Comparison of ENCODE assay signal across 8 mouse cellular contexts in the genomic region with DNA sequence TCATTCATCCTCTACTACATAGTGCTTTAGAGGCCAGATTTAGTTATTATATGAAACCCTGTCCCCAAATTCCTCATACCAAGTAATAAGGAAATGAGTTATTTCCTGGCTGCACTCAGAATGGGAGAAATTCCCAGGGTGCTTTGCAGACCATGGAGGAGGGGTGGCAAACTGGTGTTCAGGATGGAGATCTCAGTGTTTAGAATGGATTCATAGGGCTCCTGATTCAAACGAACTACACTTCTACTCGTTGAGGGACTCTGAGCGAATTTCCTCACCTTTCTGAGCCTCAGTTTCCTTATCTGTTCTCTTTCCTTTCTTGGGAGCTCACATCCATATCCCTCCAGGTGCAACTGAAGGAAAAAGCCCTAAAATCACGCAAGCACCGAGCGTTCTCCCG. TPM values are rescaled to one million over a fixed set of nuclear protein-coding genes. Genes with fewer than 3 reads are reported as not detected.
A peak's percentile ranks its signal among the peaks of the same experiment; 100 is the strongest.
DNase-seq lines count a peak whose midpoint lies in the region; ATAC-seq lines count a peak whose summit lies in the region.

No protein-coding gene starts in this region.

- H3K36me3 ChIP-seq in erythroblast, embryonic 14.5 days (ENCODE audit: control insufficient read depth) = no peaks in the 10 kb centered on the region
- no peaks in the 10 kb centered on the region for H3K36me3 ChIP-seq in hindbrain, embryonic 12.5 days
- no peaks in the 10 kb centered on the region for H3K36me3 ChIP-seq in midbrain, embryonic 11.5 days (ENCODE audit: control insufficient read depth, insufficient read depth, low read length)

- H3K4me3 ChIP-seq in erythroblast, embryonic 14.5 days (replicated peaks) = peak overlapping the region; percentile 76
- H3K4me3 ChIP-seq in hindbrain, embryonic 12.5 days = peak overlapping the region; percentile 68
- H3K4me3 ChIP-seq in midbrain, embryonic 11.5 days (ENCODE audit: low read depth, low read length) = peak overlapping the region; percentile 53

- H3K9ac ChIP-seq in hindbrain, embryonic 12.5 days = peak overlapping the region; percentile 81
- peak overlapping the region; percentile 79 for H3K9ac ChIP-seq in midbrain, embryonic 11.5 days (ENCODE audit: low read length)

- no peaks in the 10 kb centered on the region for H3K27me3 ChIP-seq in erythroblast, embryonic 14.5 days (ENCODE audit: control insufficient read depth)
- no peaks in the 10 kb centered on the region for H3K27me3 ChIP-seq in hindbrain, embryonic 12.5 days
- no peaks in the 10 kb centered on the region for H3K27me3 ChIP-seq in midbrain, embryonic 11.5 days (ENCODE audit: control insufficient read depth, insufficient read depth, low read length)

- H3K4me2 ChIP-seq in hindbrain, embryonic 12.5 days (replicated peaks) = peak overlapping the region; percentile 86
- H3K4me2 ChIP-seq in midbrain, embryonic 11.5 days = peak overlapping the region; percentile 71

- H3K4me1 ChIP-seq in erythroblast, embryonic 14.5 days (ENCODE audit: control insufficient read depth) = peaks cover 53% of the 10 kb centered on the region
- H3K4me1 ChIP-seq in hindbrain, embryonic 12.5 days = peaks cover 7% of the 10 kb centered on the region
- peaks cover 7% of the 10 kb centered on the region; the same call in 1 of the 2 replicates for H3K4me1 ChIP-seq in midbrain, embryonic 11.5 days (ENCODE audit: control insufficient read depth, insufficient read depth, low read length)

- 0 out of 2 replicates have a peak overlapping the region, but pooled peaks have one; percentile 52 for H3K27ac ChIP-seq in hindbrain, embryonic 12.5 days
- H3K27ac ChIP-seq in midbrain, embryonic 11.5 days (ENCODE audit: low read depth, low read length) = no peak overlapping the region

- peak; percentile 44 to 47 for DNase-seq in right cerebral cortex, adult 2 months (ENCODE audit: low spot score in 2 of 2)
- no peak for DNase-seq in right cerebral cortex, postnatal 25 days
- peak; percentile 90 for DNase-seq in midbrain, embryonic 11.5 days (ENCODE audit: low spot score, missing footprints)
- DNase-seq in natural killer cell, adult 2 months (ENCODE audit: low spot score in 2 of 2) = no peak

- no peak for ATAC-seq in erythroblast, adult 5-6 weeks (replicated peaks; ENCODE audit: low FRiP score, poor library complexity, severe bottlenecking)
- peak; percentile 48 for ATAC-seq in hindbrain, embryonic 12.5 days (ENCODE audit: low FRiP score)
- ATAC-seq in midbrain, embryonic 11.5 days (ENCODE audit: low FRiP score) = peak; percentile 41
- no peak for ATAC-seq in granulocyte monocyte progenitor cell, adult 5-6 weeks (replicated peaks; ENCODE audit: poor library complexity, severe bottlenecking)

- no peaks in the 10 kb centered on the region for H3K9me3 ChIP-seq in erythroblast, embryonic 14.5 days (ENCODE audit: control insufficient read depth, low read length)
- H3K9me3 ChIP-seq in hindbrain, embryonic 12.5 days (replicated peaks) = no peaks in the 10 kb centered on the region
- H3K9me3 ChIP-seq in midbrain, embryonic 11.5 days (ENCODE audit: control insufficient read depth, low read length) = no peaks in the 10 kb centered on the region

- 1% methylated on average over 7 of the region's 7 CpGs for WGBS in hindbrain, embryonic 12.5 days
- under 1% methylated on average over 7 of the region's 7 CpGs for WGBS in midbrain, embryonic 11.5 days

RNA-seq across cellular contexts. Expression of a gene that starts 0.4 kb away (rescaled TPM):
- 0.04 and 0.06 TPM in 2 replicates for polyA plus RNA-seq in erythroblast, embryonic 14.5 days (2012)
- 3.6 and 18.3 TPM in 2 replicates for total RNA-seq in erythroblast, adult 5-6 weeks (2015; ENCODE audit: low replicate concordance)
- 3.2 and 5.0 TPM in 2 replicates for total RNA-seq in erythroblast, adult 5-6 weeks (2017; ENCODE audit: low replicate concordance)
- polyA plus RNA-seq in hindbrain, embryonic 12.5 days (2016; fragmentation: Nextera tagmentation; extraction: Ambion mirVana) = 9.6 and 10.9 TPM in 2 replicates
- 4.5 and 5.4 TPM in 2 replicates for polyA plus RNA-seq in midbrain, embryonic 11.5 days (2014; fragmentation: Nextera tagmentation; extraction: Ambion mirVana)
- total RNA-seq in granulocyte monocyte progenitor cell, adult 5-6 weeks (2014; fragmentation: Nextera tagmentation) = 51.0 and 80.1 TPM in 2 replicates
- 28.9 and 34.4 TPM in 2 replicates for total RNA-seq in granulocyte monocyte progenitor cell, adult 5-6 weeks (2017)

RNA-seq across cellular contexts. Expression of a gene that starts 43.7 kb away (rescaled TPM):
- 0.60 and 1.2 TPM in 2 replicates for polyA plus RNA-seq in erythroblast, embryonic 14.5 days (2012)
- 25.4 and 37.0 TPM in 2 replicates for total RNA-seq in erythroblast, adult 5-6 weeks (2015; ENCODE audit: low replicate concordance)
- total RNA-seq in erythroblast, adult 5-6 weeks (2017; ENCODE audit: low replicate concordance) = 12.0 and 15.2 TPM in 2 replicates
- polyA plus RNA-seq in hindbrain, embryonic 12.5 days (2016; fragmentation: Nextera tagmentation; extraction: Ambion mirVana) = 163 and 182 TPM in 2 replicates
- 174 and 194 TPM in 2 replicates for polyA plus RNA-seq in midbrain, embryonic 11.5 days (2014; fragmentation: Nextera tagmentation; extraction: Ambion mirVana)
- 37.5 and 42.9 TPM in 2 replicates for total RNA-seq in granulocyte monocyte progenitor cell, adult 5-6 weeks (2014; fragmentation: Nextera tagmentation)
- 31.1 and 53.1 TPM in 2 replicates for total RNA-seq in granulocyte monocyte progenitor cell, adult 5-6 weeks (2017)

Comparison
In these comparisons a context has a peak if more than half of its experiments do, and no peak if none do; other contexts are left out.
1. DNase-seq: peak in right cerebral cortex, adult 2 months (2 of 2) and midbrain, embryonic 11.5 days (single experiment); none in right cerebral cortex, postnatal 25 days (single experiment) and natural killer cell, adult 2 months (0 of 2).
2. ATAC-seq: peak in hindbrain, embryonic 12.5 days (single experiment) and midbrain, embryonic 11.5 days (single experiment); none in erythroblast, adult 5-6 weeks (single experiment) and granulocyte monocyte progenitor cell, adult 5-6 weeks (single experiment).
3. RNA of a gene that starts 43.7 kb away (polyA plus RNA-seq): 174 to 194 TPM in midbrain, embryonic 11.5 days and 163 to 182 TPM in hindbrain, embryonic 12.5 days; 0.60 to 1.2 TPM in erythroblast, embryonic 14.5 days; every median in the first group is over 10 times any median in the second.
4. Peak in every context shown above with its lines, with median percentiles within 50 percentile points of each other: H3K4me3 ChIP-seq.